In the genomic region with DNA sequence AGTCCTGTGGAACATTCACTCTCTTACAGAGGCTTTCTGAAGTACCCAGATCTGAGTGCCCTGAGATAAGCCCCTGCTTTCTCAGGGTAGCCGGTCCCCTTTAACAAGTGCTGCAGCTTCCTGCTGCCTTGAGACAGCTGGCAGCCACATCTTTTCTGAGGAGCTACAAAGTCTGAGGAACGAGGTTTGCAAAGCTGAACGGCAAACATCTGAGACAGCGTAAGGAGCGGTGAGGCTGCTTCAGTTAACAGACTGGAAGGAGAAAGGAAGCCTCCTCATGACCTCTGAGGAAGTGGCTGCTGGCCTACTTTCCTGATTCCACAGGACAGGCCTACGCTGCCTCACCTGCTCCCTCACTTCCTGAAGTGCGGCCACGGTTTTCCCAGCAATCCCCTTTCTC, we compare ENCODE assay signal across 11 mouse cellular contexts.
DNase-seq lines count a peak whose midpoint lies in the region; ATAC-seq lines count a peak whose summit lies in the region.
"Had no signal": no experiment of that assay in that cellular context is flagged by ENCODE, and none has a peak within 500 bp of the region (broad histone marks: within the 10 kb centered on the region; RNA-seq: fewer than 3 reads in every experiment).

No protein-coding gene starts in this region.

- H3K36me3 ChIP-seq in heart, embryonic 14.5 days (ENCODE audit: control insufficient read depth, insufficient read depth, low read length): peaks cover 79% of the 10 kb centered on the region
- peaks cover 5% of the 10 kb centered on the region; the same call in 1 of the 2 replicates for H3K36me3 ChIP-seq in lung, embryonic 15.5 days
- peaks cover 56% of the 10 kb centered on the region for H3K36me3 ChIP-seq in midbrain, embryonic 13.5 days

- no peak for ATAC-seq in heart, embryonic 14.5 days (ENCODE audit: insufficient number of reproducible peaks, insufficient read depth, low FRiP score, low read depth)
- ATAC-seq in lung, embryonic 15.5 days (ENCODE audit: borderline replicate concordance, extremely low read depth, low FRiP score, low TSS enrichment): no peak
- no peak for ATAC-seq in midbrain, embryonic 13.5 days
- ATAC-seq: activated CD4-positive, CD25-positive, alpha-beta regulatory T cell, adult 4 months; CD4-positive, CD25-positive, alpha-beta regulatory T cell, adult 4 months had no signal

- peak overlapping the region in 1 of 2 experiments; percentile 26; a peak in 2 of 4 replicates for H3K27ac ChIP-seq in heart, embryonic 14.5 days (replicated peaks in 1 of 2; ENCODE audit: control insufficient read depth in 1 of 2, insufficient read depth in 1 of 2, low read depth in 2 of 2, low read length in 2 of 2)
- H3K27ac ChIP-seq in lung, embryonic 15.5 days: peak overlapping the region; percentile 41
- 0 out of 2 replicates have a peak overlapping the region, but pooled peaks have one; percentile 32 for H3K27ac ChIP-seq in midbrain, embryonic 13.5 days
- H3K27ac ChIP-seq: liver, embryonic 14.5 days had no signal

- no peak overlapping the region for H3K4me2 ChIP-seq in heart, embryonic 14.5 days (ENCODE audit: low read length)
- no peak overlapping the region for H3K4me2 ChIP-seq in lung, embryonic 15.5 days
- no peak overlapping the region for H3K4me2 ChIP-seq in midbrain, embryonic 13.5 days (replicated peaks)

- peaks cover 19 to 33% of the 10 kb centered on the region in 2 experiments for H3K4me1 ChIP-seq in heart, embryonic 14.5 days (ENCODE audit: control insufficient read depth in 2 of 2, insufficient read depth in 2 of 2, low read length in 2 of 2)
- peaks cover 12% of the 10 kb centered on the region for H3K4me1 ChIP-seq in lung, embryonic 15.5 days
- peaks cover 19% of the 10 kb centered on the region for H3K4me1 ChIP-seq in midbrain, embryonic 13.5 days (replicated peaks)

- no peak for DNase-seq in heart, postnatal 4 days
- no peak for DNase-seq in lung, postnatal 14 days
- peak; percentile 56 for DNase-seq in thymus, postnatal 25 days
- no peak for DNase-seq in adrenal gland, adult 8-10 months
- DNase-seq: cerebellum, adult 11-12 months had no signal

- no peak overlapping the region for H3K4me3 ChIP-seq in heart, embryonic 14.5 days (ENCODE audit: control insufficient read depth in 1 of 2, insufficient read depth in 1 of 2, low read depth in 1 of 2, low read length in 2 of 2)
- H3K4me3 ChIP-seq in lung, embryonic 15.5 days: no peak overlapping the region
- H3K4me3 ChIP-seq in midbrain, embryonic 13.5 days (replicated peaks): no peak overlapping the region

- H3K9ac ChIP-seq in heart, embryonic 14.5 days (ENCODE audit: low read length): 0 out of 2 replicates have a peak overlapping the region, but pooled peaks have one; percentile 27
- H3K9ac ChIP-seq in lung, embryonic 15.5 days: no peak overlapping the region
- no peak overlapping the region for H3K9ac ChIP-seq in midbrain, embryonic 13.5 days (replicated peaks)
- H3K9ac ChIP-seq: liver, embryonic 14.5 days had no signal

- H3K27me3 ChIP-seq in heart, embryonic 14.5 days (ENCODE audit: control insufficient read depth, insufficient read depth, low read length): no peaks in the 10 kb centered on the region
- H3K27me3 ChIP-seq in lung, embryonic 15.5 days: no peaks in the 10 kb centered on the region
- peaks cover 4% of the 10 kb centered on the region for H3K27me3 ChIP-seq in midbrain, embryonic 13.5 days

- whole genome bisulfite sequencing in heart, embryonic 14.5 days: 50% methylated on average over 8 of the region's 8 CpGs
- WGBS in lung, embryonic 15.5 days: 41% methylated on average over 8 of the region's 8 CpGs
- 68% methylated on average over 8 of the region's 8 CpGs for WGBS in midbrain, embryonic 13.5 days

- no peaks in the 10 kb centered on the region for H3K9me3 ChIP-seq in heart, embryonic 14.5 days (ENCODE audit: control insufficient read depth, low read length)
- H3K9me3 ChIP-seq in lung, embryonic 15.5 days: no peaks in the 10 kb centered on the region
- no peaks in the 10 kb centered on the region for H3K9me3 ChIP-seq in midbrain, embryonic 13.5 days
